Mouse (Mus musculus) A20 (cell line): ENCODE measurements around the gene Tiparp.

Source experiments
- DNase-seq: peaks from one replicate; pipeline ENCODE4 v3.0.0-alpha.2; 2011; ENCODE audit warnings: low read depth, low spot score

Tiparp gene

GRCm38 (mm10) chr3:65529471-65530215 is 1.4 kb downstream of the Tiparp start:
- no peak for DNase-seq

GRCm38 (mm10) chr3:65533014-65533413 is 4.8 kb downstream of the Tiparp start:
- peak; percentile 65 for DNase-seq

- peak; percentile 47 for DNase-seq
Observed at GRCm38 (mm10) chr3:65533598-65533997, 5.4 kb downstream of the Tiparp start.

- no peak for DNase-seq
Observed at GRCm38 (mm10) chr3:65534488-65534887, 6.3 kb downstream of the Tiparp start.

- DNase-seq = no peak
Observed at GRCm38 (mm10) chr3:65535087-65535761, 7.0 kb downstream of the Tiparp start.

GRCm38 (mm10) chr3:65537288-65537687 is 9.1 kb downstream of the Tiparp start:
- DNase-seq = peak; percentile 37

GRCm38 (mm10) chr3:65540906-65541551 is 12.8 kb downstream of the Tiparp start:
- no peak for DNase-seq

GRCm38 (mm10) chr3:65541552-65541935 is 13.3 kb downstream of the Tiparp start:
- no peak for DNase-seq

GRCm38 (mm10) chr3:65549785-65550184 is 21.6 kb downstream of the Tiparp start:
- no peak for DNase-seq

- DNase-seq = no peak
Observed at GRCm38 (mm10) chr3:65551065-65551464, 22.9 kb downstream of the Tiparp start.

- no peak for DNase-seq
Observed at GRCm38 (mm10) chr3:65554633-65555032, 26.4 kb downstream of the Tiparp start.

GRCm38 (mm10) chr3:65558679-65559078 is 30.5 kb downstream of the Tiparp start:
- no peak for DNase-seq

- no peak for DNase-seq
Observed at GRCm38 (mm10) chr3:65562212-65562611, 34.0 kb downstream of the Tiparp start.

- DNase-seq = no peak
Observed at GRCm38 (mm10) chr3:65562694-65563093, 34.5 kb downstream of the Tiparp start.

- no peak for DNase-seq
Observed at GRCm38 (mm10) chr3:65563926-65564624, 35.9 kb downstream of the Tiparp start.

- DNase-seq = no peak
Observed at GRCm38 (mm10) chr3:65565632-65566300, 37.6 kb downstream of the Tiparp start.

- DNase-seq = no peak
Observed at GRCm38 (mm10) chr3:65569941-65570340, 41.7 kb downstream of the Tiparp start.

- DNase-seq = no peak
Observed at GRCm38 (mm10) chr3:65573516-65573915, 45.3 kb downstream of the Tiparp start.

- no peak for DNase-seq
Observed at GRCm38 (mm10) chr3:65577602-65578001, 49.4 kb downstream of the Tiparp start.

GRCm38 (mm10) chr3:65579260-65579921 is 51.2 kb downstream of the Tiparp start:
- no peak for DNase-seq

GRCm38 (mm10) chr3:65581596-65581995 is 53.4 kb downstream of the Tiparp start:
- DNase-seq = peak; percentile 25
